Mouse (Mus musculus): ENCODE measurements at regions not wholly inside any gene's neighbourhood (a gene's known extent, or its start where the extent isn't known, plus 50 kb on each side); places are given as distances from the start of the nearest gene placed in this dataset.

GRCm38 (mm10) chr9:46898120-46898519 is 100.4 kb upstream of the Gm4791 start:
- TF ChIP-seq CTCF (IDR thresholded peaks at IDR 0.05; ENCODE audit: borderline replicate concordance, insufficient read depth, low read depth, low read length): no peak
- no peak for TF ChIP-seq POLR2A (IDR thresholded peaks at IDR 0.05; ENCODE audit: borderline replicate concordance, insufficient read depth, low read length)

Measured in cerebellum, adult 2 months (tissue).